Mouse (Mus musculus) C2C12 (cell line): Measurements from ENCODE around the gene Eya4. TPM values are rescaled to one million over a fixed set of nuclear protein-coding genes. Genes with fewer than 3 reads are reported as not detected.

ENCODE experiments used
- H3K27me3 ChIP-seq: one replicate; pipeline ENCODE4 v1.6.1; 2011; ENCODE audit not compliant: control insufficient read depth, insufficient read depth, insufficient read length
- H3K36me3 ChIP-seq: one replicate; pipeline ENCODE4 v1.6.1; 2011; ENCODE audit not compliant: control insufficient read depth, insufficient read depth
- H3K4me3 ChIP-seq: one replicate; pipeline ENCODE4 v1.5.1; 2011; ENCODE audit warnings: mild to moderate bottlenecking, control low read depth; ENCODE audit not compliant: poor library complexity, insufficient read depth, severe bottlenecking
- H3K79me2 ChIP-seq: one replicate; pipeline ENCODE4 v1.6.1; 2011; ENCODE audit not compliant: control insufficient read depth, insufficient read depth
- H3K79me3 ChIP-seq: one replicate; pipeline ENCODE4 v1.6.1; 2011; ENCODE audit warnings: low read depth, control low read depth
- H3ac ChIP-seq: one replicate; pipeline ENCODE3; 2011; ENCODE audit warnings: low read depth; ENCODE audit not compliant: control insufficient read depth, insufficient read length
- CEBPB ChIP-seq: IDR thresholded peaks from one replicate; pipeline ENCODE4 v1.6.1; 2011; ENCODE audit warnings: low read depth, mild to moderate bottlenecking, control low read depth, moderate library complexity
- CTCF ChIP-seq: IDR thresholded peaks from one replicate; pipeline ENCODE4 v1.5.1; 2011; ENCODE audit not compliant: control insufficient read depth, insufficient read depth, insufficient read length
- FOSL1 ChIP-seq: IDR thresholded peaks from one replicate; pipeline ENCODE4 v1.8.0; 2011; ENCODE audit warnings: mild to moderate bottlenecking, low read length; ENCODE audit not compliant: poor library complexity, insufficient read depth, severe bottlenecking
- MAX ChIP-seq: IDR thresholded peaks from one replicate; pipeline ENCODE4 v1.6.1; 2011; ENCODE audit warnings: mild to moderate bottlenecking, control low read depth
- MYOD1 ChIP-seq: IDR thresholded peaks from one replicate; pipeline ENCODE4 v1.6.1; 2011; ENCODE audit warnings: low read depth; ENCODE audit not compliant: control insufficient read depth, insufficient read length
- MYOG ChIP-seq: IDR thresholded peaks from one replicate; pipeline ENCODE4 v1.6.1; 2011; ENCODE audit not compliant: control insufficient read depth, insufficient read length; ENCODE audit errors: extremely low read depth
- USF1 ChIP-seq: IDR thresholded peaks from one replicate; pipeline ENCODE4 v1.6.1; 2011; ENCODE audit warnings: low read depth, mild to moderate bottlenecking, control low read depth, moderate library complexity
- polyA plus RNA-seq: library from polyadenylated mRNA; unstranded; fragments of >200 nt; fragmentation: generic; extraction: Trizol; gene quantifications from one replicate; pipeline ENCODE4 v1.2.1, GENCODE M21; 2012; ENCODE audit warnings: missing spikeins

The Eya4 gene
- polyA plus RNA-seq, 1 experiment: 6.2 TPM

DNA sequence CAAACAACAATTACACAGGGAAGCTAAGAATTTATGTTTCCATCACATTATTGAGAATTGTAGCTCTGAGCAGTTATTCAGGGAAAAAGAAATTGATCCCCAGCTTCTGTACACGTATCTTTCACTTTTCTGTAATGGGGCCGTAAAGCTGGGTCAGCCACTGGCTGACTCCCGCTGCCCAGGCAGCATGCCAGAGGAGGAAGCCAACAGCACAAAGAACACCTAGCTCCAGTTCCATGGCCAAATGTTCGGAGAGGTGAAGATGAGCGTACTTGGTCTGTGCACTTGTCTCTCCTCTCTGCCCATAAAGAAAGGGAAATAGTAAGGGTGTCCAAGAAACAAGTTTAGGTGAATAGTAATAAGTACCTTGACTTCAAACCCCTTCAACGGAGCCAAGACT is 22.9 kb downstream of the Eya4 start:
- TF ChIP-seq FOSL1: no peak
- no peak for TF ChIP-seq MYOD1
- H3K4me3 ChIP-seq: no peak overlapping the region
- peaks cover 26% of the 10 kb centered on the region for H3K79me2 ChIP-seq
- H3ac ChIP-seq: no peak overlapping the region
- no peaks in the 10 kb centered on the region for H3K36me3 ChIP-seq
- H3K27me3 ChIP-seq: no peaks in the 10 kb centered on the region
- peaks cover 2% of the 10 kb centered on the region for H3K79me3 ChIP-seq

DNA sequence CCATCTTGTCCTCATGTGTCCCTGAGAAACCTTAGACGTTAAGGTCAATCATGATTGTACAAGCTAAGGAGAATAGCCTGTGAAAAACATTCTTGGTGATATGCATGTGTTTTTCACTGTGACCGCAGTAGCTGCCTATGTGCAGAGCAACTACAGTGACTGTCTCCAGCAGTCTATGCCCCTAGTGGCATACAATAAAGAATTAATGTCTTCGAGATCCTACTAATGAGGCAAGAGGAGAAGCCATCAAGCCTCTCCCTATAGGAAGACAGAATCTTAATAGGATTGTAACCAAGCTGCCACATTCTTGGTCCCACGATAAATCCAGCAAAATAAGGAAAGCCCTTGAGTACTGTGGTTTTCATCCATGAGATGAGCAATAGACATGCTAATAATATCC is 28.3 kb downstream of the Eya4 start:
- no peak for TF ChIP-seq MYOD1
- no peak for TF ChIP-seq FOSL1
- TF ChIP-seq CTCF: no peak
- TF ChIP-seq MYOG: no peak
- no peak for TF ChIP-seq CEBPB
- no peak for TF ChIP-seq USF1
- no peak for TF ChIP-seq MAX
- H3K79me2 ChIP-seq: peaks cover 12% of the 10 kb centered on the region
- H3K27me3 ChIP-seq: no peaks in the 10 kb centered on the region
- no peak overlapping the region for H3K4me3 ChIP-seq
- peaks cover 2% of the 10 kb centered on the region for H3K79me3 ChIP-seq
- no peaks in the 10 kb centered on the region for H3K36me3 ChIP-seq
- H3ac ChIP-seq: no peak overlapping the region

- no peaks in the 10 kb centered on the region for H3K79me2 ChIP-seq
- H3K79me3 ChIP-seq: no peaks in the 10 kb centered on the region
- no peaks in the 10 kb centered on the region for H3K27me3 ChIP-seq
- TF ChIP-seq CTCF: no peak
- no peak for TF ChIP-seq MYOD1
- TF ChIP-seq MAX: no peak
- no peak for TF ChIP-seq FOSL1
- no peak for TF ChIP-seq CEBPB
- TF ChIP-seq MYOG: no peak
- TF ChIP-seq USF1: no peak
- no peaks in the 10 kb centered on the region for H3K36me3 ChIP-seq
- no peak overlapping the region for H3K4me3 ChIP-seq
- no peak overlapping the region for H3ac ChIP-seq
Observed at GRCm38 (mm10) chr10:23295616-23296015, 55.0 kb downstream of the Eya4 start.

GRCm38 (mm10) chr10:23292495-23292894 is 58.1 kb downstream of the Eya4 start:
- Histone ChIP-seq H3K4me3 (no peak overlapping the region), H3K79me3 (no peaks in the 10 kb centered on the region), H3ac (no peak overlapping the region), H3K36me3 (no peaks in the 10 kb centered on the region), H3K79me2 (no peaks in the 10 kb centered on the region), H3K27me3 (no peaks in the 10 kb centered on the region)
- TF ChIP-seq CEBPB: no peak
- TF ChIP-seq MAX: no peak
- TF ChIP-seq MYOD1: no peak
- no peak for TF ChIP-seq MYOG
- TF ChIP-seq FOSL1: no peak
- no peak for TF ChIP-seq CTCF
- TF ChIP-seq USF1: no peak

- no peak for TF ChIP-seq MYOD1
- TF ChIP-seq CTCF: no peak
- no peak for TF ChIP-seq MAX
- no peak for TF ChIP-seq USF1
- TF ChIP-seq CEBPB: no peak
- no peak for TF ChIP-seq FOSL1
- TF ChIP-seq MYOG: no peak
- H3ac ChIP-seq: no peak overlapping the region
- H3K79me3 ChIP-seq: no peaks in the 10 kb centered on the region
- H3K36me3 ChIP-seq: no peaks in the 10 kb centered on the region
- no peaks in the 10 kb centered on the region for H3K79me2 ChIP-seq
- H3K4me3 ChIP-seq: no peak overlapping the region
- H3K27me3 ChIP-seq: no peaks in the 10 kb centered on the region
Observed at GRCm38 (mm10) chr10:23277371-23277770, 73.2 kb downstream of the Eya4 start.

- H3K4me3 ChIP-seq: no peak overlapping the region
Observed at GRCm38 (mm10) chr10:23271050-23271621, 79.5 kb downstream of the Eya4 start.

More at GRCm38 (mm10) chr10:23271050-23271621, 79.5 kb downstream of the Eya4 start:
- peaks cover 5% of the 10 kb centered on the region for H3K79me3 ChIP-seq
- no peak overlapping the region for H3ac ChIP-seq
- no peaks in the 10 kb centered on the region for H3K27me3 ChIP-seq
- H3K36me3 ChIP-seq: no peaks in the 10 kb centered on the region
- H3K79me2 ChIP-seq: no peaks in the 10 kb centered on the region
- TF ChIP-seq FOSL1: no peak
- no peak for TF ChIP-seq MAX
- no peak for TF ChIP-seq CTCF
- no peak for TF ChIP-seq MYOD1
- TF ChIP-seq MYOG: no peak
- no peak for TF ChIP-seq CEBPB
- TF ChIP-seq USF1: no peak
